Mouse (Mus musculus) brain, embryonic 14.5 days (tissue): ENCODE data around the gene Lipa.

Experiments used
- CTCF ChIP-seq: fragments of 200-500 bp; IDR thresholded peaks from 2 replicates; pipeline ENCODE4 v1.5.1; 2012; ENCODE audit warnings: inconsistent platforms, mild to moderate bottlenecking, moderate library complexity, borderline replicate concordance; ENCODE audit not compliant: insufficient read depth, insufficient read length; ENCODE audit errors: extremely low read depth
- POLR2A ChIP-seq: fragments of 200-500 bp; IDR thresholded peaks from 2 replicates; pipeline ENCODE4 v1.6.1; 2012; ENCODE audit warnings: mild to moderate bottlenecking, inconsistent platforms, borderline replicate concordance; ENCODE audit not compliant: poor library complexity, insufficient read depth, insufficient read length, severe bottlenecking; ENCODE audit errors: extremely low read depth

GRCm38 (mm10) chr19:34550205-34550533 lies 22.9 kb upstream of the Lipa start:
- TF ChIP-seq CTCF (no peak), POLR2A (no peak)
